Mouse (Mus musculus) small intestine, adult 2 months (tissue): ENCODE data around the gene Gldn.

ENCODE experiments used
- CTCF ChIP-seq: fragments of 200-500 bp; IDR thresholded peaks from 2 replicates; pipeline ENCODE4 v1.5.1; 2012; ENCODE audit warnings: low read depth, mild to moderate bottlenecking, control low read depth, inconsistent platforms, low read length, moderate library complexity, mixed read lengths; ENCODE audit not compliant: insufficient replicate concordance, insufficient read length; ENCODE audit errors: extremely low read depth
- POLR2A ChIP-seq: fragments of 200-500 bp; IDR thresholded peaks from 2 replicates; pipeline ENCODE4 v1.6.1; 2012; ENCODE audit warnings: low read depth, mild to moderate bottlenecking, control low read depth, inconsistent platforms, low read length, moderate library complexity

DNA sequence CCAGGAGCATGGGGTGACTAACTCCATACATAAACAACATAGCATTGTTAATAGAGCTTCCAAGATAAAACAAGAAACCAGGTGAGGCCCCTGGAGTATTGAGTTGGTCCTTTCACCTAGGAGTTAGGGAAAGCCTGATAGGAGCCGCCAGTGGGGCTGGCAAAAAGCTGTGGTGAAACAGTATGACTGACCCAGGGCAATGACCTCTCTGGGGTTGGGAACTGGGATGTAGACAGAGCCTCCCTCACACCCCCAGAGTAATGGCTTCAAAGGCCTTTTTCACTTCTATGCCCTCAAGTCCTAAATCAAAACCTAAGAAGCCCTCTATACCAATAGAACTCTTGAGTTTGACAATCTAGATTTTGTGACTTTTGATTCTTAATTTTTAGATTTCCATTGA lies 21.9 kb downstream of the Gldn start:
- no peak for TF ChIP-seq CTCF
- no peak for TF ChIP-seq POLR2A
